Mouse (Mus musculus): ENCODE measurements around the gene Calcrl.
"Not testable (repeated sequence)": the region's sequence is repeated elsewhere in the genome, so short reads cannot be mapped to it uniquely, and the experiment has no call there.

Calcrl gene

GRCm38 (mm10) chr2:84389075-84389474 is 36.1 kb downstream of the Calcrl start:
- in situ Hi-C loops (cut with MboI, MseI): no loop called here

GRCm38 (mm10) chr2:84388537-84388936 is 36.7 kb downstream of the Calcrl start:
- in situ Hi-C loops (cut with MboI, MseI): not testable (repeated sequence)

- in situ Hi-C loops (cut with MboI, MseI): no loop called here
Observed at GRCm38 (mm10) chr2:84388023-84388416, 37.2 kb downstream of the Calcrl start.

GRCm38 (mm10) chr2:84387394-84388022 is 37.7 kb downstream of the Calcrl start:
- in situ Hi-C loops (cut with MboI, MseI): no loop called here

- in situ Hi-C loops (cut with MboI, MseI): no loop called here
Observed at GRCm38 (mm10) chr2:84386563-84387393, 38.4 kb downstream of the Calcrl start.

- in situ Hi-C loops (cut with MboI, MseI): no loop called here
Observed at GRCm38 (mm10) chr2:84384911-84385693, 40.1 kb downstream of the Calcrl start.

GRCm38 (mm10) chr2:84383828-84384227 is 41.4 kb downstream of the Calcrl start:
- in situ Hi-C loops (cut with MboI, MseI): no loop called here

- in situ Hi-C loops (cut with MboI, MseI): no loop called here
Observed at GRCm38 (mm10) chr2:84382556-84382955, 42.7 kb downstream of the Calcrl start.

- in situ Hi-C loops (cut with MboI, MseI): no loop called here
Observed at GRCm38 (mm10) chr2:84381997-84382396, 43.2 kb downstream of the Calcrl start.

- in situ Hi-C loops (cut with MboI, MseI): no loop called here
Observed at GRCm38 (mm10) chr2:84380816-84381215, 44.4 kb downstream of the Calcrl start.

GRCm38 (mm10) chr2:84378678-84379077 is 46.5 kb downstream of the Calcrl start:
- in situ Hi-C loops (cut with MboI, MseI): no loop called here

- in situ Hi-C loops (cut with MboI, MseI): no loop called here
Observed at GRCm38 (mm10) chr2:84369256-84369655, 56.0 kb downstream of the Calcrl start.

GRCm38 (mm10) chr2:84366742-84367141 is 58.5 kb downstream of the Calcrl start:
- in situ Hi-C loops (cut with MboI, MseI): no loop called here

- in situ Hi-C loops (cut with MboI, MseI): no loop called here
Observed at GRCm38 (mm10) chr2:84365266-84365665, 59.9 kb downstream of the Calcrl start.

GRCm38 (mm10) chr2:84362779-84363719 is 62.2 kb downstream of the Calcrl start:
- in situ Hi-C loops (cut with MboI, MseI): no loop called here

- in situ Hi-C loops (cut with MboI, MseI): loop anchor here (10.0 kb wide), 1 partner anchor 544 kb away; the partner anchor contains the start of gene Fam171b
Observed at GRCm38 (mm10) chr2:84358690-84359343, 66.4 kb downstream of the Calcrl start.

- in situ Hi-C loops (cut with MboI, MseI): loop anchor here (10.0 kb wide), 1 partner anchor 540 kb away; the partner anchor contains the start of gene Fam171b
Observed at GRCm38 (mm10) chr2:84355281-84355680, 69.9 kb downstream of the Calcrl start.

- in situ Hi-C loops (cut with MboI, MseI): no loop called here
Observed at GRCm38 (mm10) chr2:84347376-84347775, 77.8 kb downstream of the Calcrl start.

GRCm38 (mm10) chr2:84343756-84344155 is 81.5 kb downstream of the Calcrl start:
- in situ Hi-C loops (cut with MboI, MseI): no loop called here

- in situ Hi-C loops (cut with MboI, MseI): no loop called here
Observed at GRCm38 (mm10) chr2:84337774-84338450, 87.3 kb downstream of the Calcrl start.

Data from T-helper 2 cell (primary cell).